Mouse (Mus musculus): ENCODE results near the gene Apol9b.

The Apol9b gene

DNA sequence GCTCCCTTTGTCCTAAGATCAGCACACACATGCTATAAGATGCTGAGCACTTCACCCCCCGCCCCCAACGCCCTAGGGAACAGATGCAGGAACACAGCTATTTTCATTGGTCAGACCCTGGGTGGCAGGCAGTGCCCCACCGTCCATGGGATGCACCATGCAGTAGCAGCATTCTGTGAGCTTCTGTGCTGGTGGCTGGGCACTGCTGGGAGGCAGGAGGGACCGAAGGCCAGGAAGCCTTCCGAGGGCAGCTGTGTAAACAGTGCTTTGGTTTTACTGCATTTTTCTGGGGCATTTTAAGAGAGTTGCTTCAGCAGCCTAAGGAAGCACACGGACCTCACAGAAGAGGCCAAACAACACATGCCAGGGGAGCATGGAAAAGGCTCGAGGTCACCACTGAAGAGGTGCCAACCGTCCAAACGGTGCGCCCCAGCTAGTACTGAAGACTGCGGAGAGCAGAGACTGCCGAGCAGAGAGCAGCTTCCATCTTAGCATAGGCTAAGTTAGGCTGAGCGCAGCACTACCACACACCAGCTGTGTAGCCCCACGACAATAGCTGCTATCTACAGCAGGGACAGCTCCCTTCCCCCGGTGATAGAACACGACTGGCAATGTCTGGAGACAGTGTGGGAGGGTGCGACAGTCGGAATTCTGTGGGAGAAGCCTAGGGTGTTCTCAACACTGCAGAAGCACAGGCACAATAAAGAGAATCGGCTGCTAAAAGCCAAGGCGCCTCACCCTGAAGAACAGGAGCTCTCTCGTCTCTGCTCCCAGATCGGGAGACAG, 55.4 kb downstream of the Apol9b start:
- no peak for DNase-seq

DNA sequence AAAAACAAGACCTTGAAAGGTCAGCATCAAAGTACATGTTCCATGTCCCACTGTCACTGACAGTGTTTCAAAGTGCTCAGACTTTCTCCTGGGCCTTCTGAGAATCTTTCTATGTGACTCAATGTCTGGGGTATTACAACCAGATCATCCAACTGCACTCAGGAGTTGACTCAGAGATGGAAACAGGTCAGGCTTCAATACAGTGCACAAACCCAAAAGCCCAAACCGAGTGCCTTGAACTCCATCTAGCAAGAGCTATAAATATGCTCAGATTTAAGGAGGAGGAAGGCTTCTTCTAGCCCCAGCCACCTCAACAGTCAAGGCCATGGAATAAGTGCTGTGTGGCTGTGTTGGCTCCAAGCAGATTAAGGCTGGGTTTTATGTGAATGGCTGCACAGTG, 57.0 kb downstream of the Apol9b start:
- DNase-seq = no peak

Data from cerebellum, adult 8-10 months (tissue).